Mouse (Mus musculus): ENCODE measurements around the gene Shroom3. TPM values are rescaled to one million over a fixed set of nuclear protein-coding genes. Genes with fewer than 3 reads are reported as not detected.

Gene Shroom3
- total and polyA plus RNA-seq, 3 experiments, result 0.04 to 0.11 TPM; not detected in 1

GRCm38 (mm10) chr5:92674859-92675573 is 8.2 kb upstream of the Shroom3 start, which contains the start of gene Ccdc158:
Gene Ccdc158 (minus strand): TSS chr5:92675271.
- no peak within 1 kb of the TSS for H3K9ac ChIP-seq (ENCODE audit: insufficient read depth, low read depth)
- in situ Hi-C loops (cut with MboI; ENCODE audit: low pct_ligation_motif_present, low pct_unique_long_range_greater_than_20kb, low sequenced_read_pairs), result loop anchor here (25.0 kb wide), 2 partner anchors 213 to 262 kb away; no protein-coding TSS in a partner anchor
- H3K27ac ChIP-seq (ENCODE audit: insufficient read depth, low read depth), result no peak within 1 kb of the TSS
- no peak within 1 kb of the TSS for H3K4me3 ChIP-seq (replicated peaks in 1 of 3; ENCODE audit: low read depth in 2 of 3, low read length in 2 of 3, poor library complexity in 1 of 3)
- no peaks in the 10 kb centered on the region for H3K27me3 ChIP-seq (replicated peaks)
- no peaks in the 10 kb centered on the region for H3K36me3 ChIP-seq (replicated peaks in 1 of 2; ENCODE audit: control insufficient read depth in 1 of 2, insufficient read depth in 1 of 2, low read length in 1 of 2)
- H3K4me1 ChIP-seq (ENCODE audit: control insufficient read depth in 1 of 2, insufficient read depth in 2 of 2), result peaks cover 0 to 3% of the 10 kb centered on the region in 2 experiments; a peak in 2 of 4 replicates
- no peak within 1 kb of the TSS for H3K4me2 ChIP-seq (ENCODE audit: insufficient read depth, low read depth, poor library complexity, severe bottlenecking)
- H3K9me3 ChIP-seq (replicated peaks; ENCODE audit: low read length), result no peaks in the 10 kb centered on the region
- dilution Hi-C loops (cut with MboI; ENCODE audit: extremely low pct_ligation_motif_present, extremely low pct_unique_long_range_greater_than_20kb, low sequenced_read_pairs), result no loop called here
- H3K79me2 ChIP-seq (replicated peaks; ENCODE audit: control insufficient read depth, extremely low read depth, insufficient read depth, poor library complexity, severe bottlenecking), result no peaks in the 10 kb centered on the region
- DNase-seq (ENCODE audit: extremely low read depth), result no peak
- TF ChIP-seq ZKSCAN1 (IDR thresholded peaks at IDR 0.05; ENCODE audit: borderline replicate concordance, low read depth, low read length) (no peak), MAX (IDR thresholded peaks at IDR 0.05; ENCODE audit: low read length) (no peak), MEF2A (IDR thresholded peaks at IDR 0.05; ENCODE audit: borderline replicate concordance, low read depth, low read length) (no peak), SMC3 (IDR thresholded peaks at IDR 0.05; ENCODE audit: low read depth, low read length) (no peak), EP300 (IDR thresholded peaks at IDR 0.05; ENCODE audit: low read length) (no peak), CHD2 (IDR thresholded peaks at IDR 0.05; ENCODE audit: low read length) (no peak), RCOR1 (conservative IDR thresholded peaks at IDR 0.05; ENCODE audit: low read depth, low read length) (no peak), CTCF (conservative IDR thresholded peaks at IDR 0.05 in 1 of 2, IDR thresholded peaks at IDR 0.05 in 1 of 2; ENCODE audit: low read depth in 2 of 2, low read length in 2 of 2) (no peak), TBP (conservative IDR thresholded peaks at IDR 0.05; ENCODE audit: low read depth, low read length) (no peak)

- DNase-seq (ENCODE audit: extremely low read depth), result no peak
- H3K9ac ChIP-seq (ENCODE audit: insufficient read depth, low read depth), result no peak overlapping the region
- no peaks in the 10 kb centered on the region for H3K79me2 ChIP-seq (replicated peaks; ENCODE audit: control insufficient read depth, extremely low read depth, insufficient read depth, poor library complexity, severe bottlenecking)
- dilution Hi-C loops (cut with MboI; ENCODE audit: extremely low pct_ligation_motif_present, extremely low pct_unique_long_range_greater_than_20kb, low sequenced_read_pairs), result no loop called here
- H3K4me1 ChIP-seq (ENCODE audit: control insufficient read depth in 1 of 2, insufficient read depth in 2 of 2), result no peaks in the 10 kb centered on the region
- no peak overlapping the region for H3K4me2 ChIP-seq (ENCODE audit: insufficient read depth, low read depth, poor library complexity, severe bottlenecking)
- in situ Hi-C loops (cut with MboI; ENCODE audit: low pct_ligation_motif_present, low pct_unique_long_range_greater_than_20kb, low sequenced_read_pairs), result no loop called here
- no peaks in the 10 kb centered on the region for H3K27me3 ChIP-seq (replicated peaks)
- H3K9me3 ChIP-seq (replicated peaks; ENCODE audit: low read length), result no peaks in the 10 kb centered on the region
- no peak overlapping the region for H3K27ac ChIP-seq (ENCODE audit: insufficient read depth, low read depth)
- no peak overlapping the region for H3K4me3 ChIP-seq (replicated peaks in 1 of 3; ENCODE audit: low read depth in 2 of 3, low read length in 2 of 3, poor library complexity in 1 of 3)
- TF ChIP-seq CHD2 (IDR thresholded peaks at IDR 0.05; ENCODE audit: low read length) (no peak), MAX (IDR thresholded peaks at IDR 0.05; ENCODE audit: low read length) (no peak), BHLHE40 (IDR thresholded peaks at IDR 0.05; ENCODE audit: low read depth, low read length) (no peak), JUND (conservative IDR thresholded peaks at IDR 0.05; ENCODE audit: low read depth, low read length) (no peak), ZKSCAN1 (IDR thresholded peaks at IDR 0.05; ENCODE audit: borderline replicate concordance, low read depth, low read length) (no peak), MEF2A (IDR thresholded peaks at IDR 0.05; ENCODE audit: borderline replicate concordance, low read depth, low read length) (no peak), SIN3A (IDR thresholded peaks at IDR 0.05; ENCODE audit: low read length) (no peak), USF2 (conservative IDR thresholded peaks at IDR 0.05; ENCODE audit: low read depth, low read length) (no peak), UBTF (IDR thresholded peaks at IDR 0.05; ENCODE audit: low read depth, low read length) (no peak), E2F4 (IDR thresholded peaks at IDR 0.05; ENCODE audit: insufficient replicate concordance, low read depth, low read length) (no peak), ETS1 (conservative IDR thresholded peaks at IDR 0.05; ENCODE audit: low read depth, low read length) (no peak), RAD21 (IDR thresholded peaks at IDR 0.05; ENCODE audit: low read depth, low read length) (no peak)
- H3K36me3 ChIP-seq (replicated peaks in 1 of 2; ENCODE audit: control insufficient read depth in 1 of 2, insufficient read depth in 1 of 2, low read length in 1 of 2), result no peaks in the 10 kb centered on the region
Measured at GRCm38 (mm10) chr5:92675574-92675920, 7.7 kb upstream of the Shroom3 start.
